Mouse (Mus musculus) ovary, postnatal 10 days (tissue): Measurements from ENCODE around the gene Nup62.
A peak's percentile ranks its signal among the peaks of the same experiment; 100 is the strongest.
"Not testable (repeated sequence)": the region's sequence is repeated elsewhere in the genome, so short reads cannot be mapped to it uniquely, and the experiment has no call there.

Experiments used
- DNase-seq: peaks from one replicate; pipeline ENCODE4 v3.0.0; 2022; ENCODE audit warnings: low spot score

Nup62 gene

DNA sequence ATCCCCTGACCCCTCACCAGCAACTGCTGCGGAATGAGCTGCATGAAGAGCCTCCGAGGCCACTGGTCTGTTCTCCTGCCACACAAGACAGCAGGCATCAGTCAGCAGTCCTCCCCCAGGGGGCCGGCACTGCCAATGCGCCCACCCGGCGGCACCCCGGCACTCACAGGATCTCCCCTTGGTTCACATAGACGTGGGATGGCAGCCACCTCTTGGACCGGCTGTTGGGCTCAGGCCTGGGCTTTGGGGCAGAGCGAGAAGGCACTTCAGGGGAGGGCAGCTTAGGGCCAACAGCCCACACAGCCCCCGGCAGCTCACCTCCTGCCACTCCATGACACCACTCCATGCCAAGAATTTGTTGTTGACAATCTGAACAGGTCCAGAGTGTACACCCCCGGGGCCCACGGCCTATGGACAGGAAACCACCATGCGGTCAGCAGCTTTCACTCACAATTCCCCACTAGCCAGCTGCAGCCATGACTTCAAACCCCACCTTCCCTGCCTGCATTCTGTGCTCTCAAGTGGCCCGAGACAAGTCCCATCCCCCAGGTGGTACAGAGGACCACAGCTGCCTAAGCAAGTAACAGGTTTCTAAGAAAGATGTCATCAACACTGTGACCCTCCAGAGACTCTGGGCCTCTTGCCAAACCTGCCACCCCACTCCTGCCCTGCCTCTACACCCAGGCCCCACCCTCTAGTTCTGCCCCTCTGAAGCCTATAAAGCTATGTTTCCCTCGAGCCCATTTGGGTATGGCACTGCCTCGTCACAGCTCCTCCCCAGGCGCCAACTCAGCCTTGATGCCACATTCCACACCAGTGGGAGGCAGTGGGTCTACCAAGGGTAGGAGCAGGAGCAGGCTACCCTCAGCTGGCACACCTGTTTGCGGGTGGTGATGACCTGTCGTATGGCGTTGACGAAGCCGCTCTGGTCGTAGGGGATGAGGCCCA lies 49.0 kb downstream of the Nup62 start:
- DNase-seq = no peak

DNA sequence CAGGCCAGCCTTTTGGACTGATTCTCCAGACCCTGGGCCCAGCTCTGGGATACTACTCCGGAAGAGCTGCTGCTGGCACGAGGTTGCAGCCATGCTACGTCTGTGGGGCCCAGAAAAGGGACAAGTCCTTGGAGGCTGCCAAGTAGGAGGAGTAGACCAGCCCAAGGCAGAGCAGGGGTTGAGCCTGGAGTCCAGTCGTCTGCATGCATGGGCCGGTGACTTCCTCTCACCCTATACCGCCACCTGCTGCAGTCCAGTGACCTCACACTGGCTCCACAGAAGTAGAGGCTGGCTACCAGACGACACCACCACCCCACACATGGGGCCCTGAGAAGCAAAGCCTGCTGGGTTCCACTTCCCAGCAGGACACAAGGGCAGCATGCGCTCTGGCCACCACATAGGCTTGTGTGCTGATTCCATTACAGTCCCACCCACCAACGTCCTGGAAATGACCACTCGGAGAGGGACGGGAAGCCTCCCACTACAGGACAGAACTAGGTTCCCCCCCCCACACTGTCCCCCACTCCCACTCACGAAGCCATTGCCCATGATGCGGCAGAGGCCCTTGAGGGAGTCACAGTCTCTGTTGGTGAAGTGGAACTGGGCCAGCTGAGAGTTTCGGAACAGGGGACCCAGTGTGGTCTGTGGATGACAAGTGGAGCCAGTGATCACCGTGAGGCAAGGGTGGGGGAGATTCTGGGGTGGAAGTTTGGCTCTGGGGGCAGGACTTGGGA lies 50.6 kb downstream of the Nup62 start:
- no peak for DNase-seq

DNA sequence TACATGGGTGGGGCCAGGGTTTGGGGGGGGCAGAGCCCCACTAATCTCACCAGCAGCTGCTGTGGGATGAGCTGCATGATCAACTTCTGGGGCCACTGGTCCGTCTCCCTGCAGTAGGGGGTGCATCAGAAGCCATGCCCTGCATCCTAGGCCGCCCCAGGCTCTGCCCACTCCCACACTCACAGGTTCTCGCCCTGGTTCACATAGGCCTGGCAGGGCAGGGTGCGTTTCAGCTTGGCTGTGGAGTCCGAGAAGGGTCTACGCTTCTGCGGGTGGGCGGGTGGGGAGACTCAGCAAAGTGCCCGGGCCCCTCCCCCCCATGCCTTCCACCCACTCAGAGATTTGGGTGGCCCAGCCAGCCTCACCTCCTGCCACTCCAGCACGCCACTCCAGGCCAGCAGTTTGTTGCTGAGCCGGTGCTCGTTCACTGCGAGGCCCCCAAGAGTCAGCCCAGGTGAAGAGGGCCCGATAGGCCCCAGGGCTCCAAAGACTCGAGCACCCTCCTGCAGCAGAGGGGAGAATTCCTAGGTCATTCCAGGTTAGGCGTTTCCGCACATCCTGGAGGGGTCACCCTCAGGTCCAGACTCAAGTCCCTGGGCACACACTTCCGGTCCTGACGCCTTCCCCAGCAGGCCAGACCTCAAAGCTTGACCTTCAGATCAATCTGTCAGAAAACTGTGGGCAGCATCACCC lies 51.3 kb downstream of the Nup62 start:
- DNase-seq = no peak

DNA sequence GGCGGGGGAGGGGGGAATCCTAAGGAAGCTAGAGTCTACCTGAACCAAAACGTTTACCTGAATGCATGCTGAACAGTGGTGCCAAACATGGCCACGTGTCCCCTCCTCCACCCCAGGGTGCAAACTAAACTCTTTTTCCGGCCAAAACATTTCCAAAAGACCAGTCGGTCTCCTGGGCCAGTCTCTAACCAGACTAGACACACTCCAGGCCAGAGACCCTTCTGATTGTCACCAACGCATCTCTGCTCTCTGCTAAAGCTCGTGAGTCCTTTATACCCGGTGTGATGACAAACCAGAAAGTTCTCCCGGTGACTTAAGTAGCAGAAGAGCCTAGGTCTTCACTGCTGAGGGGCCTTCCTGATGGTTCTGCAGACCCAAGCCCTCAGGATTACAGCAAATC lies 51.9 kb downstream of the Nup62 start:
- no peak for DNase-seq

DNA sequence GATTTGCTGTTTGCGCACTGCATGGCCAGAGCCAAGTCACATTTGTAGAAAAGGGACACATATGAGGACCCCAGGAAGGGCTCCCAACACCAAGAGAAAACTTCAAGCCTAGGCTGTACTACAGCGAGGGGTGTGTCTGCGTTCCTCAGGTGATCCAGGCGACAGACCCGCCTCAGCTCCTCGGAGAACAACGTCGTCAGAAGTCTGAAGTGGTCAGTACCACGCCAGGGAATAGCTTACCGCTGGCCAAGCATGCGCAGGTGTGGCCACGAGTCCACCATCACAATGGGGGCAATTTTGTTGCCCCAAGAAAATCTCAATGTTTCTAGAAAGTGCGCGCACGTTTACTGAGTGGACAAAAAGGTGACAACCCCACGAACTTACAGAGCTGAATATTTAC lies 52.6 kb downstream of the Nup62 start:
- no peak for DNase-seq

DNA sequence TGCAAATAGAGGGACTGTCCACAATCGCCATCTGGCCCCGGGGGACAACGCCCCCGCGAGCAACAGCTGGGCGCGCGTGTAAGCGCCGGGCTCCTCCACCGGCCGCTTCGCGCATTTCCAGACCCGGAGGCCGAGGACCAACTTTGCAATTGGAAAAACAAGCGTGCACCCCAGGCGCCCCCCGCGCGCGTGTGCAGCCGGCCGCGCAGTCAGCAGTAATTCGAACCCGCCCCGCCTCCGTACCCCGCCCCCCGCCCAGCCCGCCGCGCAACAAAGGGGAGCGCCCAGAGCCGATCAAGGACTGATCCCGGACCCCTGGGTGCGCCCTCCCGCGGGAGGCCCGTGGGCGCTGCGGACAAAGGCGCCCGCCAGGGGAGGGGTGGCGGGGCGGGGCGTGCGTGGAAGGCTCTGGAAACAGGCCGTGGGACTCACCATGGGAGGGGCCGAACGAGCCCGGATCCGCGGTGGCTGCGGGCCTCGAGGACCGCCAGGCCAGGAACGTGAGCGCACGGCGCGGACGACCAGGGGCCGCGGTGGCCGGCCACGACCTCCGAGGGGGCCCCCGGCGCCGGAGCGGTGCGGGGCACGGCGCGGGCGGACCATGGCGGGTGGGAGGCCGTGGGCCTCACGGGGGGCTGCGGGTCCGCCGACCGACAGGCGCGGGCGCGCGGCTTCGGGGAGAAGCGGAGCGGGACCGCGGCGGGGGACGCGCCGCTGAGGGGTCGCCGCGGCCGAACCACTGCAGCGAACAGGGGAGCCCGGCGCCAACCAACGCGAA lies 53.2 kb downstream of the Nup62 start:
- no peak for DNase-seq

DNA sequence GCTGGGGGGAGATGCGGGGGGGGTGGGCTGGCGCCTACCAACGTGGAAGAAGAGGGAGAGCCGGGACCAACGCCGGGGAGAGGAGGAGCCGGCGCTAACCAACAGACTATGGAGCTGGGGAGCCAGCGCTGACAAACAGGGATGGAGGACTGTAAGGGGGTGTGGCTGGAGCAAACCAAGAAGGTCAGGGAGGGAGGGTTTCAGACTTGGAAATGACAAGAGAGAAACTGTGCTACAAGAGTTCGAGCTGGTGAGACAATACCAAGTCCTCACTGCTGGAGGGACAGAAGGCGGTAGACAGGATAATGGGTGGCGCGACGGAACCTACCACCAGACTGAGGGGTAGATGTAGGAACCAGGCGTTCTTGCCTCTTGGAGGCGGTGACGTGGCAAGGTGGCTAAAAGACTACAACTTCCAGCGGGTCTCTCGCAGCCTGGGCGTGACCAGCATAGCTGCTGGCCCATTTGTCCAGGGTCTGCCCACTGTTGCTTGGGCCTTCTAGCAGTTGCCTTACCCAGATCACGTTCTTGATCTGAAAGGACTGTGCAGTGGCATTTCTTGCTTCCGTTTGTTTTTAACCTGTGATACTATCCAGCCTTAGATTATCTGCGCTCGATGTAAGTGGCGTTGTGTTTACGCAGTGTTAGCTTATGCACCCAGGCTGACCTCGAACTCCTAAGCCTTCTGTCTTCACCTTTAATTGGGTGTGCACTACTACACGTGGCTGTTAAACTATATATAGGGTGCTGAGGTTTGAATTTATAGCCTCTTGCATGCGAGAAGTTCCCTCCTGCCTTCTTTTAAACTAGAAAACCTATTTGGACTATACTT lies 54.0 kb downstream of the Nup62 start, which contains the start of gene Ptov1:
TSS of gene Ptov1 (minus strand) at position 92 of the 832 bp plus-strand sequence.
- DNase-seq = peak; percentile 67

DNA sequence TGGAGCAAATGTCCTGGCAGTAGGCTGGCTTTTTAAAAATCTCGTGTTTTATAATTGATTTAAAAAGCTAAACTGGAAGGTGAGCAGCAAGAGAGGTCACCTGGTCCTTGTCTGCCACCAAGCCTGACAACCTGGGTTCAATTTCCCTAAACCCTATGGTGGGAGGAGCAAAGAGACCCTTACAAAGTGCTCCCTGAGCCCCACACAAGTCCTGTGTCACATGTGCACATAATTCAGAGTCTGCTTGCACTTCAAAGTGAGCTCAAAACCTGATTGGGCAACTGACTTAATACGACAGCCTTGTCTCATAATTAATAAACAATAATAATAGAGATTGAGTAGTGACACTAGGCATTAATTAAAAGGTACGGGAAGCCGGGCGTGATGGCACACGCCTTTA lies 54.7 kb downstream of the Nup62 start:
- no peak for DNase-seq

DNA sequence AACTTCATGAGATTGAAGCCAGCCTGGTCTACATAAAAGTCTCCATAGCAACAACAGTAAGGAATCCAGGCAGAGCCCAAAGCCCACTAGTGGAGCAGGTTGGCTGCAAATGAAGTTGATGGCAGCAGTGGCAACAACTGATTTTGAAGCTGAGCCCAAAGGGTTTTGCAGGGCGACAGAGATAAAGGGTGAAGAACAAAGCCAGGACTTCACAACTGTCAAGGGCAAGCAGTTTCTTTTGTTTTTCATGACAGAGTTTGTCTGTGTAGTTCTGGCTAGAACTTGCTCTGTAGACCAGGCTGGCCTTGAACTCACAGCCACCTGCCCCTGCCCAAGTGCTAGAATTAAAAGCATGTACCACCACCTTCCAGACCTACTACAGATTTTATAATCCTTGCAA lies 55.3 kb downstream of the Nup62 start:
- no peak for DNase-seq

DNA sequence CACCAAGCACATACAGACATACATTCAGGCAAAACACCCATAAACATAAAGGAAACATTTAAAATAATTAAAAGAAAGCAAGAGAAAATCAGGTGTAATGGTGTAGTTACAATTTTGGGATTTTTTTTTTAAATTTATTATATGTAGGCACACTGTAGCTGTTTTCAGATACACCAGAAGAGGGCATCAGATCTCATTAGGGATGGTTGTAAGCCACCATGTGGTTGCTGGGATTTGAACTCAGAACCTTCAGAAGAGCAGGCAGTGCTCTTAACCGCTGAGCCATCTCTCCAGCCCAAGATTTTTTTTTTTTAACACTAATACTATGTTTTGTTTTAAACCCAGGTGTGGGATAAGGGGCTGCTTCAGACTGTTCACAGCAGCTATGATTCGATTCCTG lies 55.9 kb downstream of the Nup62 start:
- not testable (repeated sequence) for DNase-seq

DNA sequence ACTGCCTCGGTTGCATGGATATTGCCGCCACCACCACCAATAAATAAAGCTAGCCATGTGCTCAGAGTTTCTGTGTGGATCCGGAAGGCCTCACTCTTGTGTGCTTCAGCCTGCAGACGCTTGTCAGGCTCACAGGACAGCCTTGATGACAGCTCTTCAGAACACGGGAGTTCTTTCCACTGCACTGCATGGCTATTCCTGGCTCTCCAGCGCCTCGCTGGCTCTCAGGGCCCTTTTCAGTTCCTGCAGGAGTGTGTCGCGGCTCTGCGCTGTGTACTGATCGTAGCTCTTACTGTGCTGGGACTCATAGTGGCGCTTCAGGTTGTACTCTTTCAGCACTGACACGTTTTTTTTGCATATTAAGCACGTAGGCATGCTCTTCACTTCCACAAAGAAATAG lies 61.9 kb downstream of the Nup62 start:
- no peak for DNase-seq
